ENCODE assay signal across 8 mouse cellular contexts in genomic region chr9:82974962-82975341, GRCm38 (mm10). TPM values are rescaled to one million over a fixed set of nuclear protein-coding genes. Genes with fewer than 3 reads are reported as not detected.
DNase-seq lines count a peak whose midpoint lies in the region; ATAC-seq and TF ChIP-seq lines count a peak whose summit lies in the region.

No protein-coding gene starts in this region.

- CTCF ChIA-PET in Patski (lab: Charles Lee) = no interaction called here

- no peak for TF ChIP-seq CTCF in Patski (IDR thresholded peaks at IDR 0.05)

- WGBS in heart, embryonic 15.5 days = under 1% methylated on average over 56 of the region's 61 CpGs
- WGBS in hindbrain, embryonic 12.5 days = under 1% methylated on average over 15 of the region's 61 CpGs
- WGBS in midbrain, embryonic 10.5 days = under 1% methylated on average over 61 of the region's 61 CpGs

- H3K9ac ChIP-seq in heart, embryonic 15.5 days = peak overlapping the region; percentile 82
- H3K9ac ChIP-seq in hindbrain, embryonic 12.5 days = peak overlapping the region; percentile 97

- POLR2A ChIA-PET in Patski (lab: Charles Lee) = interaction anchor here (0.6 to 1.3 kb wide), 5 partner anchors 57 to 861 kb away, joined by 3 to 4 read pairs (median 3); partner anchors contain the start of gene Hmgn3

- H3K9me3 ChIP-seq in heart, embryonic 15.5 days (replicated peaks) = no peaks in the 10 kb centered on the region
- H3K9me3 ChIP-seq in hindbrain, embryonic 12.5 days (replicated peaks) = no peaks in the 10 kb centered on the region
- no peaks in the 10 kb centered on the region for H3K9me3 ChIP-seq in midbrain, embryonic 10.5 days (replicated peaks)

- peak overlapping the region; percentile 99 for H3K27ac ChIP-seq in heart, embryonic 15.5 days
- H3K27ac ChIP-seq in hindbrain, embryonic 12.5 days = peak overlapping the region; percentile 100
- H3K27ac ChIP-seq in midbrain, embryonic 10.5 days (replicated peaks) = peak overlapping the region; percentile 99

- intact Hi-C loops in heart, postnatal 14 days (cut with DNase I) = loop anchor here (2.0 to 5.0 kb wide), 3 partner anchors 170 to 472 kb away; no protein-coding TSS in a partner anchor

- in situ Hi-C loops in Patski (cut with MboI; ENCODE audit: low pct_unique_long_range_greater_than_20kb) = loop anchor here (5.0 to 25.0 kb wide), 2 partner anchors 127 to 387 kb away; no protein-coding TSS in a partner anchor

- H3K36me3 ChIP-seq in heart, embryonic 15.5 days = no peaks in the 10 kb centered on the region
- H3K36me3 ChIP-seq in hindbrain, embryonic 12.5 days = no peaks in the 10 kb centered on the region
- peaks cover 15% of the 10 kb centered on the region for H3K36me3 ChIP-seq in midbrain, embryonic 10.5 days

- peak overlapping the region; percentile 65 for H3K4me2 ChIP-seq in heart, embryonic 15.5 days
- H3K4me2 ChIP-seq in hindbrain, embryonic 12.5 days (replicated peaks) = peak overlapping the region; percentile 84; the same call in 1 of the 2 replicates

- H3K27me3 ChIP-seq in heart, embryonic 15.5 days = no peaks in the 10 kb centered on the region
- no peaks in the 10 kb centered on the region for H3K27me3 ChIP-seq in Patski
- H3K27me3 ChIP-seq in hindbrain, embryonic 12.5 days = no peaks in the 10 kb centered on the region
- no peaks in the 10 kb centered on the region for H3K27me3 ChIP-seq in midbrain, embryonic 10.5 days (ENCODE audit: low read depth, poor library complexity, severe bottlenecking)

- peak overlapping the region; percentile 68 for H3K4me3 ChIP-seq in heart, embryonic 15.5 days
- H3K4me3 ChIP-seq in hindbrain, embryonic 12.5 days = peak overlapping the region; percentile 87
- H3K4me3 ChIP-seq in midbrain, embryonic 10.5 days = peak overlapping the region; percentile 92

- ATAC-seq in heart, embryonic 15.5 days (replicated peaks; ENCODE audit: insufficient number of reproducible peaks, insufficient read depth, low FRiP score, low read depth) = peak; percentile 51
- ATAC-seq in Patski = peak; percentile 14
- ATAC-seq in hindbrain, embryonic 12.5 days (ENCODE audit: low FRiP score) = peak; percentile 53

- DNase-seq in heart, postnatal 14 days = no peak
- no peak for DNase-seq in Patski (ENCODE audit: low read depth, low spot score)
- no peak for DNase-seq in midbrain, embryonic 10.5 days (ENCODE audit: low spot score)
- DNase-seq in embryo, embryonic 9.5 days (ENCODE audit: extremely low spot score) = no peak
- DNase-seq in frontal cortex, adult 2 months (ENCODE audit: extremely low spot score in 1 of 2, low spot score in 1 of 2) = no peak
- DNase-seq in T-cell, adult 2 months (ENCODE audit: low spot score) = no peak

- peaks cover 10% of the 10 kb centered on the region for H3K4me1 ChIP-seq in heart, embryonic 15.5 days (replicated peaks)
- H3K4me1 ChIP-seq in hindbrain, embryonic 12.5 days = peaks cover 14% of the 10 kb centered on the region
- peaks cover 37% of the 10 kb centered on the region for H3K4me1 ChIP-seq in midbrain, embryonic 10.5 days

RNA-seq across cellular contexts. Expression of gene Phip, which starts 0.4 kb away (rescaled TPM):
- polyA plus RNA-seq in heart, embryonic 15.5 days (2015; fragmentation: Nextera tagmentation; extraction: Ambion mirVana) = 46.5 and 47.4 TPM in 2 replicates
- 10 to 100 TPM; 33.4 to 34.2 TPM for total RNA-seq in heart, postnatal 14 days (2021)
- 22.8 TPM for polyA plus RNA-seq in Patski (2021)
- 132 and 144 TPM in 2 replicates for polyA plus RNA-seq in hindbrain, embryonic 12.5 days (2016; fragmentation: Nextera tagmentation; extraction: Ambion mirVana)
- 116 and 122 TPM in 2 replicates for polyA plus RNA-seq in midbrain, embryonic 10.5 days (2016; fragmentation: Nextera tagmentation; extraction: Ambion mirVana)
- polyA plus RNA-seq in frontal cortex, adult 2 months (2012; rRNA removed) = 18.3 and 18.9 TPM in 2 replicates
